Mouse (Mus musculus): ENCODE measurements at regions not wholly inside any gene's neighbourhood (a gene's known extent, or its start where the extent isn't known, plus 50 kb on each side); places are given as distances from the start of the nearest gene placed in this dataset.

GRCm38 (mm10) chr15:4643888-4644606 lies 82.9 kb upstream of the C6 start:
- TF ChIP-seq CTCF (conservative IDR thresholded peaks at IDR 0.05; ENCODE audit: low read length) (no peak), NANOG (IDR thresholded peaks at IDR 0.05; ENCODE audit: borderline replicate concordance, low read length) (no peak), POU5F1 (IDR thresholded peaks at IDR 0.05; ENCODE audit: borderline replicate concordance, low read length) (no peak)

Data from E14TG2a.4 (cell line).